Mouse (Mus musculus) cerebellum, adult 2 months (tissue): ENCODE data around the gene Tpk1.

Experiments used
- CTCF ChIP-seq: fragments of 200-500 bp; IDR thresholded peaks from 2 replicates; pipeline ENCODE4 v1.5.1; 2011; ENCODE audit warnings: low read depth, mild to moderate bottlenecking, control low read depth, low read length, moderate library complexity, borderline replicate concordance; ENCODE audit not compliant: insufficient read depth
- POLR2A ChIP-seq: fragments of 200-500 bp; IDR thresholded peaks from 2 replicates; pipeline ENCODE4 v1.6.1; 2011; ENCODE audit warnings: low read length, control low read depth, borderline replicate concordance; ENCODE audit not compliant: insufficient read depth

- TF ChIP-seq CTCF = no peak
- no peak for TF ChIP-seq POLR2A
Measured at GRCm38 (mm10) chr6:43387273-43387672, 278.8 kb downstream of the Tpk1 start.
